Mouse (Mus musculus) mesoderm, embryonic 11.5 days (tissue): ENCODE results near the gene Trappc10.

ENCODE experiments used
- DNase-seq: peaks from one replicate; pipeline ENCODE4 v3.0.0-alpha.2; 2012; ENCODE audit warnings: low read depth, low spot score

Gene Trappc10

DNA sequence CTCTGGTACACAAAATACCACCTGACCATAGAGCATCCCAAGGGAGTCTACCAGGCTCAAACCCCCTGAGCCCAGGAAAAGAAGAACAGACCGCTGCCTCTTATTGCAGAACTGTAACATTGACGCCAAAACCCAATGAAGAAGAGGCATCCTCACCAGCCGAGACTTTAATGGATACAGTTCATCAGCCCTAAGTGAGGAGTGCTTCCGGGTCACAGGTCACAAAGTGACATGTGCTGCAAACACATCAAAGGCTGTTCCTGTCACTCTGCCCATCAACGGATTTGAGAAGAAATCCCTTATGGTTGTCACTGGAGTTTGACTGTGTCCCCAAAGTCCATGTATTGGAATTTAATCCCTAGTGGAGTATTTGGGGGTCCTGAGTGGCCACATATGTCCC lies 14.8 kb upstream of the Trappc10 start:
- no peak for DNase-seq

DNA sequence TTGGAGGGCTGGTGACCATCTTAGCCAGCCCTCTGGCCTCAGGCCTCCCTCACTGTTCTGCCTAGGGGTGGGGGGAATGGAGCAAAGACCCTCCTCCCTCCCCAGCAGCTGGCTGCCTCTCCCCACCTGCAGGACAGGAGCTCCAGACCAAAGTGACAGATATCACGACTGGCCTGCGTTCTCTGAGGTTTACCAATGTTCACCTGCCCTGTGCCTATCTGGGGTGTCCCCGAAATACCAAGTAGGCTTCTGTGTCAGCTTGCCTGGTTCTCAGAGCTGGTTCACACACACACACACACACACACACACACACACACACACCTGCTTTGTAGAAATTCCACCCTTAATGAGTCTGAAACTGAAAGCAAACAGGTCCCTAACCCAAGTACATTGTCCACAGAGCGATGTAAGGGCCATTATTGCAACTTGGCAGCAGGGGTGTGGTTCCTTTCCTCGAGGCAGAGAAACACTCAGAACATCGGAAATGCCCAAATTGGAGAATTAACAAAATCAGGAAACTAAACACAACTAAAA lies 13.8 kb upstream of the Trappc10 start:
- DNase-seq = no peak

- DNase-seq = no peak
Observed at GRCm38 (mm10) chr10:78255646-78256059, 11.2 kb upstream of the Trappc10 start.

- DNase-seq = no peak
Observed at GRCm38 (mm10) chr10:78247206-78247605, 2.8 kb upstream of the Trappc10 start.

DNA sequence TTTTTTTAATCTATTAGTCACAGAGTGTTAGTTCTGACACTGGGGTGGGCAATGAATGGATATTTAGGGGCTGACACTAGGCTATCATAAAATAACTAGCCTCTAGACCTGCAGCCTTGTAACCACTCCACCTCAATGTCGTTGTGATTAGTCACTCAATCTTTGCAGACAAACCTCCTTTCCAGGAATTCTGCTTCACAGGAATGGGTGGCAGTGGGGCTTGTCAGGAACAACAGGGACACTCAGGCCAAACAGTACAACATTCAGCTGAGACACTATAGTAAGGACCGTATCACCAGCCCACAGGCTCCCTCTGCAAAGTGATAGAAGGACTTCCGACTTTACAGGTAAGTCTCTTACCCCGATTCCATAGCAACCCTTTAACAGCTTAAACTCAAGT lies 2.3 kb upstream of the Trappc10 start:
- no peak for DNase-seq

DNA sequence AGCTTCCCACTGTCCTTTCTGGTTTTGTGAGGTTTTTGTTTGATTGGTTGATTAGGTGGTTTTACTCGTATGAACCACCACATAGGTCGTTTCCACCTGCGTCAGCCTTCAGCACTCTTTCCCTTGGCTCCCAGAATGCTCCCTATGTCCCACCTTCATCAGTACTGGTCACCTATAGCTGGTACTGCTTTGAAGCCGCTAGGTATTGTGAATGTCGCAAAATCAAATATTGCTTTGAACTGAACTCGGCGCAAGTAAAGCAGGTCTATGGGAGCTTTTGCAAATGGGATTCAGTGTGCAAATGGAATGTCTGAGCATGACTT lies 745 bp upstream of the Trappc10 start:
- no peak for DNase-seq

GRCm38 (mm10) chr10:78244058-78244437 lies 393 bp downstream of the Trappc10 start:
- DNase-seq = peak; percentile 27

- no peak for DNase-seq
Observed at GRCm38 (mm10) chr10:78238926-78239325, 5.5 kb downstream of the Trappc10 start.

GRCm38 (mm10) chr10:78238297-78238696 lies 6.1 kb downstream of the Trappc10 start:
- DNase-seq = no peak

- DNase-seq = no peak
Observed at GRCm38 (mm10) chr10:78237809-78238208, 6.6 kb downstream of the Trappc10 start.

DNA sequence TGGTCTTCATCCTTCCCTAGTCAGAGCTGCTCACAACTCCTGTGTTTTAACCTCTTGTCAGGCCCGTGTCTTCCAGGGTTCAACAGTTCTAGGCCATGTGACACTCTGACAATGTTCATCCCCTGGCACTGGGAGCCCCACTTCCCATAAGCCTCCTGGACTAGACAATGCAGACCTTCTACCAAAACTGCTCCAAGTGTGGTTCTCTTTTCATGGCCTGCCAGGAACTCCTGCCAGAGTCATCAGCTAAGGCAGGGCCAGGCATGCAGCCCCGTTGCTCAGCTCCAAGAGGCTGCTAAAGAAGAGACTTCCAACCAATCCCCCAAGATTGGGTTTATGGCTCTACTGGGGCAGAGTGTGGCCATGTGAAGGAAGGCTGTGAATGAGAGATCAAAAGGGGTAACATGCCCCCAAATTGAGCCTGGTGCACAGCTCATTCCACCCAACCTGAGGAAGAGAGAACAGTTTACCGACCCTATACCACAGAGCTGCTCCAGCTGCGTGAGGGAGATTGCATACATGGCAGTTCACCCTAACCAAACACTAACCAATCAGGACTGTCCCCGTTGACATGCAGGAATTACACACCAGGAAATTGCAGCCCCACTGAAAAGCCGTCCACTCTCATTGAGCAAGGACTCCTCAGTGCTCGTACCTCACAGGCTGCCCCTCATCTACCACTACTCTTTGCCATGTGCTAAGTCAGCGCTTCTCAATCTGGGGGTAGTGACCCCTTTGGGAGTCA lies 7.4 kb downstream of the Trappc10 start:
- no peak for DNase-seq

DNA sequence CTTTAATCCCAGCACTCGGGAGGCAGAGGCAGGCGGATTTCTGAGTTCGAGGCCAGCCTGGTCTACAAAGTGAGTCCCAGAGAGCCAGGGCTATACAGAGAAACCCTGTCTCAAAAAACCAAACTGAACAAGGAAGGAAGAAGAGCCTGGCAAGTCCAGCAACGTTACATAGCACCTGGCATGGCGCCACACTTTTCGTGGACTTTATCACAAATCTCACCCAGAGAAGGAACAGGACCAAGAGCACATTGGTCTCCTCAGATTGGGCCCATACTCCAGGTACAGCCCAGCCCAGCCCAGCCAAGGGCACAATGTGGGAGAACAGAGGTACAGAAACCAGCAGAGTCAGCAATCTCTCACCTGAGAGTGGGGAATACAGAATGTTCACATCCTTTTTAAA lies 10.7 kb downstream of the Trappc10 start:
- no peak for DNase-seq

DNA sequence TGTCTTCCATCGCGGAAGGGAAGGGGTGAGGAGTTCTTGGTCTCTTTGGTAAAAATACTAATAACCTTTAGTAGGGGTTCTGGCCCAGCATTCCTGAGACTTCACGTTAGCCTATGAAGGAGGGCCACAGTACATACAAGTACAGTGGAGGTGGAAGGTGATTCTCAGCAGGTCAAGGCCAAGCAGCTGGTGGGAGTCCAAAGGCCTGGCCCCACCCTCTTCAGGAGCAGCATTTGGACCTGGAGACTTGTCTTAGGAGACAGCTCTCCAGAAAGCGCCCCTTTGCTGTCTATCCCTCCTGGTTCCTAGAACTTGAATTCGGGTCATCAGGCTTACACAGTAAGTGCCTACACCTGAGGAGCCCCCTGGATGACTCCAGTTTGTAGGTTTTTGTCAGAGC lies 11.3 kb downstream of the Trappc10 start:
- no peak for DNase-seq

DNA sequence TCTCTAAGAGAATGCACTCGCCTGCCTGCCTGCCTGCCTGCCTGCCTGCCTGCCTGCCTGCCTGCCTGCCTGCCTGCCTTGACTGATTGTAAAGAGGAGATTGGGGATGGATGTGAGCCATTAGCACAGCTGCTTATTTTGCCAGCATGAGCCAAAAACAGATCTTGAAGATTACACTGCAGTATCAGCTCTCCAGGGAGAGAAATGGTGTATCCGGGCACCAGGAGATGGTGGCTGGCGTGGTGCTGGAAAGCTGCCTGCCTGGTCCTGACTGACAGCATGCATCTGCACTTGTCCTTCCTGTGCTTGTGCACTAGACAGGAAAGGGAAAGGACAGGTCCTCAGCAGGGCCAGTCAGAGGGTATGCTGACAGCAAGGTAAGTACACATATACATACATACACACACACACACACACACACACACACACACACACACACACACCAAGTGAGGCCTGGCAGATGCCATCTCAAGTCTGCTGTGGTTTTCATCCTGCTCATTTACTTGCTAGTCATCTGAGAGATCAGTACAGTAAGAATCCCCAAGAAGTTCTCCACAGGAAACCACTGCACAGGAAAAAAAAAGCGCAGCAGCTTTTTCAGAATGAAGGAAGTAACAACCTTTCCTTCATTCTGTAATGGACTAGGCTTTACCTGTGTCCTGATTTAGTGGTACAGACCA lies 12.0 kb downstream of the Trappc10 start:
- no peak for DNase-seq

GRCm38 (mm10) chr10:78228560-78228928 lies 15.9 kb downstream of the Trappc10 start:
- no peak for DNase-seq

- DNase-seq = no peak
Observed at GRCm38 (mm10) chr10:78227875-78228559, 16.4 kb downstream of the Trappc10 start.

- no peak for DNase-seq
Observed at GRCm38 (mm10) chr10:78224136-78224535, 20.3 kb downstream of the Trappc10 start.

DNA sequence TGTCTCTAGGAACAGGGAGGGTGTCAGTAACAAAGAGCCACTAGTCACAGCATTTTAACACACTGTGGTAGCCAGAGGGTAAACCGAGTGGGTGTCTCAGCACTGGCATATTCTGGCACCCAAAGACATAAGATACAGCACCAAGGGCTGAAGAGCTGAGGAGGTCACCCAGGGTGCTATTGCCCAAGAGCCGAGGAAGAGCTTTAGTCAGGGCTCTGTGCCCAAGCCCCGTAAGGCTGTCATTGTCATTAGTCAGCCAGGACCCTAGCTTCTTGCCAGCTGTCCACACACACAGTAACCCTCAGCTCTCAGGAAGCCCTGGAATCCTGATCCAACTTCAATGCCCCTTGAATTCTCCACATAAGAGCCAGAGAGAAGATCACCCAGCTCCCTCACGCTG lies 21.5 kb downstream of the Trappc10 start:
- DNase-seq = no peak

DNA sequence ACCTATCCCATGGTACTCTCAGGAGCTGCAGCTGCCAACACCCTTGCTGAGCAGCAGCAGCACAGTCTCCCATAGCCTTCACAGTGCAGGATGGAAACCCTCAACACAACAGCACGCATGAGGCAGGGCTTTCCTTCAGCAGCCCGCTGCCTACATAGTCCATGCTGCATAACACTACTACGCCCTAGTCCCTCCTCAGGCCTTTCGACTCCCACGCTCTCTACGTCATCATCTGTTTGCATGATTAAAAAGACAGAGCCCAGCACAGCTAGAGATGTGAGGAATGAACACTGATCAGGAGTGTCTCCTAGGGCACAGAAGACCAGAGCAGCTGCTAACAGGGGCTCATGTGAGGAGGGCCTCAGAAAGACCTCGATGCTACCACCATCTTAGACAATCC lies 23.1 kb downstream of the Trappc10 start:
- DNase-seq = no peak

- no peak for DNase-seq
Observed at GRCm38 (mm10) chr10:78219528-78219927, 24.9 kb downstream of the Trappc10 start.

- no peak for DNase-seq
Observed at GRCm38 (mm10) chr10:78218576-78218975, 25.9 kb downstream of the Trappc10 start.

GRCm38 (mm10) chr10:78216376-78217083 lies 27.9 kb downstream of the Trappc10 start:
- DNase-seq = no peak
